Mouse (Mus musculus): ENCODE results near the gene Tcf7l2.

The Tcf7l2 gene

GRCm38 (mm10) chr19:55830976-55831559 lies 89.4 kb downstream of the Tcf7l2 start:
- no peak for DNase-seq (ENCODE audit: low spot score in 2 of 2)

GRCm38 (mm10) chr19:55832122-55832521 lies 90.5 kb downstream of the Tcf7l2 start:
- DNase-seq (ENCODE audit: low spot score in 2 of 2), result no peak

- DNase-seq (ENCODE audit: low spot score in 2 of 2), result no peak
These were observed 92.3 kb downstream of the Tcf7l2 start for GRCm38 (mm10) chr19:55833807-55834385.

- no peak for DNase-seq (ENCODE audit: low spot score in 2 of 2)
These were observed 95.5 kb downstream of the Tcf7l2 start for GRCm38 (mm10) chr19:55836930-55837687.

- DNase-seq (ENCODE audit: low spot score in 2 of 2), result no peak
These were observed 96.3 kb downstream of the Tcf7l2 start for GRCm38 (mm10) chr19:55837924-55838323.

- DNase-seq (ENCODE audit: low spot score in 2 of 2), result no peak
These were observed 96.9 kb downstream of the Tcf7l2 start for GRCm38 (mm10) chr19:55838389-55839035.

- no peak for DNase-seq (ENCODE audit: low spot score in 2 of 2)
These were observed 97.5 kb downstream of the Tcf7l2 start for GRCm38 (mm10) chr19:55839036-55839555.

- no peak for DNase-seq (ENCODE audit: low spot score in 2 of 2)
These were observed 99.0 kb downstream of the Tcf7l2 start for GRCm38 (mm10) chr19:55840499-55841121.

- no peak for DNase-seq (ENCODE audit: low spot score in 2 of 2)
These were observed 100.4 kb downstream of the Tcf7l2 start for GRCm38 (mm10) chr19:55842046-55842445.

GRCm38 (mm10) chr19:55843111-55843887 lies 101.7 kb downstream of the Tcf7l2 start:
- no peak for DNase-seq (ENCODE audit: low spot score in 2 of 2)

- DNase-seq (ENCODE audit: low spot score in 2 of 2), result no peak
These were observed 104.1 kb downstream of the Tcf7l2 start for GRCm38 (mm10) chr19:55845702-55846101.

- no peak for DNase-seq (ENCODE audit: low spot score in 2 of 2)
These were observed 104.6 kb downstream of the Tcf7l2 start for GRCm38 (mm10) chr19:55846256-55846655.

- DNase-seq (ENCODE audit: low spot score in 2 of 2), result no peak
These were observed 105.4 kb downstream of the Tcf7l2 start for GRCm38 (mm10) chr19:55847043-55847442.

GRCm38 (mm10) chr19:55850402-55851078 lies 108.9 kb downstream of the Tcf7l2 start:
- no peak for DNase-seq (ENCODE audit: low spot score in 2 of 2)

GRCm38 (mm10) chr19:55851498-55852324 lies 110.1 kb downstream of the Tcf7l2 start:
- no peak for DNase-seq (ENCODE audit: low spot score in 2 of 2)

GRCm38 (mm10) chr19:55854389-55854788 lies 112.8 kb downstream of the Tcf7l2 start:
- no peak for DNase-seq (ENCODE audit: low spot score in 2 of 2)

GRCm38 (mm10) chr19:55855571-55855970 lies 114.0 kb downstream of the Tcf7l2 start:
- DNase-seq (ENCODE audit: low spot score in 2 of 2), result no peak

GRCm38 (mm10) chr19:55857328-55857727 lies 115.7 kb downstream of the Tcf7l2 start:
- no peak for DNase-seq (ENCODE audit: low spot score in 2 of 2)

GRCm38 (mm10) chr19:55860009-55860743 lies 118.6 kb downstream of the Tcf7l2 start:
- peak in 1 of 2 experiments; percentile 51 for DNase-seq (ENCODE audit: low spot score in 2 of 2)
